Mouse (Mus musculus) kidney, adult 9 months (tissue): Measurements from ENCODE around the gene Gm20917.
"Not testable (repeated sequence)": the region's sequence is repeated elsewhere in the genome, so short reads cannot be mapped to it uniquely, and the experiment has no call there.

ENCODE experiments used
- DNase-seq: peaks from one replicate; pipeline ENCODE4 v3.0.0; 2022

Gm20917 gene

GRCm38 (mm10) chrY:79151022-79151421 is at the start of gene Gm20917:
Gene Gm20917, minus strand, starts transcription at chrY:79151122.
- DNase-seq = not testable (repeated sequence)
